Mouse (Mus musculus) mesoderm, embryonic 11.5 days (tissue): ENCODE results near the gene Cadps.
A peak's percentile ranks its signal among the peaks of the same experiment; 100 is the strongest.

Experiments used
- DNase-seq: peaks from one replicate; pipeline ENCODE4 v3.0.0-alpha.2; 2012; ENCODE audit warnings: low read depth, low spot score

Cadps gene

DNA sequence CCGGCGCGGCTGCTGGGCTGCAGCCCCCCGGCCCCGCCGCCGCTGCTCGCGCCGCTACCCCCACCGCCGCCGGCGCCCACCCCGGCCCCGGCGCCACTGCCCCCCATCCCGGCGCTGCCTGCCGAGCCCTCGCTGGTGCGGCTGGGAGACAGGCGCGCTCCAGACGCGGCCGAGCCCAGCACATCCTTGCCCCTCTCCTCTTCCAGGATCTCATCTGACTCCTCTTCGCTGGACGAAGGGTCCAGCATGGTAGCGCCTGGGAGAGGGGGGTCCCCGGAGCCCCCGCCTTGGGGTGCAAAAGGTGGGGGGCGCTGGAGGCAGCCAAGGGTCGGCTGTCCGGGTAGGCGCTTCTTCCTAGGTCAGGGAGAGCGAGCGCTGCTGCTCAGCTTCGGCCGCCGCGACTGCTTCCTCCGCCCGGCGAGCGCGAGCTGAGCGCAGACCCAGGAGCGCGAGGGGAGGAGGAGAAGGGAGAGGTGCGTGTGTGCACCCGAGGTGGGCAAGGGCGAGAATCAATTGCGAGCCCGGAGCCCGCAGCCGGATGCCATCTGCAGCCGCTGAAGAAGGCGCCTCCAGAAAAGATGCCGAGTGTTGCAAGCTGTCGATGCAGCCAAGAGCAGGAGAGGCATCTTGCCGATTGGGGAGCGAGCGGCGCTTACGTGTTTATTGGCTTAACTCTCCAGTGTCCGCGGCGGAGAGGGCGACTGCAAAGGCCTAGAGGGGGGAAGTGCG lies at the start of gene Cadps:
TSS of gene Cadps (minus strand) at position 589 of the 729 bp plus-strand sequence.
- peak; percentile 45 for DNase-seq

DNA sequence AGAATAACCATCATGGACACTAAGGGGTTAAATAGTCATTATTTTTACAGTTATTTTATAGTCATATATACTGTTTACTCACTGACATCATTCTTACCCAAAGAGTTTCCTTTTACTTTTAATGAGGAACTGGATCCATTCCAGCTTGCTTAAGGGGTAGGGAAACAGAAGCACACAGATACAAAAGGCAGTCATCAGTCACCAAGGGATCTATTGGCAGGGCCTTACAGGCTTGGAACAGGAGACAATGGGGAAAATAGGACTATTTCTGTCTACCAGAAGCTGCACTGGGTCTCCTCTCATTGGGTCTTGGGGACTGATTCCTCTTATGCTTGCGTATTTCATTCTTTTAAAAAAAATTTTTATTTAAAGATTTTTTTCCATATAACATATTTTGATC lies 46.7 kb upstream of the Cadps start:
- DNase-seq = no peak

DNA sequence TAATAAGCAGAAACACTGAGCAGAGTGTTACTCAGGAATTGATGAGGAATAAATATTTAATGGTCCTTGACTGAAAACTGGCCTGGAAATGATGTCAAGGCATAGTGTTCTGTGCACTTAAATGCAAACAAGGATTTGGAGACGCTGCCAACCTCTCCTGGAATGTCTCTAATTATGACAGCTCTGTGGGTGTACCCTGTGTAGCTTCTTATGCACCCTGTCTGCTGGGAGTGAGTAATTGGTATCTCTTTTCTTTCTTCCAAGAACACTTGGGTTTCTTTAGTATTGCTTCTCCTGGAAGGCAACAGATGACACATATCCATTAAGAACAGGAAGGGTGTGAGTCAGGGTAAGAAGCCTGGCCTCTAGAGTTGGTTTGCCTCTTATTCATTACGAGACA lies 42.4 kb upstream of the Cadps start:
- DNase-seq = no peak

DNA sequence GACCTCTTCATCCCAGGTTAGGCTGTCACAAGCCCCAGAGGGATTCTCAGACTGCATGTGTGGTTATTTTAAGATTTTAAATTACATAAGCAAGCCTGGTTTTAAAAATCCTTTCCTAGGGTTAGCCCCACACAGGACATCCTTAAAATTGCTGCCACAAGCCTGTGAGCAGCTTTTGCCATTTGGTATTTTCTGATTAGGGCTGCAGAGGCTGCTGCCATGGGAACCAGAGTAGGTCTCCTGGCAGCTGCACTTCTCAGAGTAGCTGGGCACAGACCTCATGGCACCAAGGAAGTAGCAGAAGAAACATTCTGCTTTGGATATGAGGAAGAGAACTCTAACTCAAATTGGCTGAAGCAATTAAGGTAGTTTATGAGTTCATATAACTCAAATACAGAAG lies 21.0 kb upstream of the Cadps start:
- no peak for DNase-seq

DNA sequence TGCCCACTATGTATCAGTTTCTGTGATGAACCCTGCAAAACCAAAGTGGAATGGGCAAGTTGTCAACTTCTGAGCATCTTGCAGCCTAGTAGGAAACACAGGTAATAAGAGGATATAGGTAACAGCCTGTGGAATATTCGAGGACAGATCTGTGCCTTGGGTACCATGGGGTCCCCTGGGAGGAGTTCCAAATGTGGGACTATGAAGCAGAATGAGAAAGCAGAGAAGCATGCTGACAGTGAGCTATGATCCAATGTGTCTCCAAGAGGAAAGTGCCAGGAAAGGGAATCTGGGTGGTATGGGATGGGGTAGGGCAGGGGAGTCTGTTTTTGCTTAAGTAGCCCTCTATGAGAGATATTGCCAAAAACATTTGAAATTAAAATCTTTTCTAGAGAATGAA lies 16.6 kb upstream of the Cadps start:
- DNase-seq = no peak

DNA sequence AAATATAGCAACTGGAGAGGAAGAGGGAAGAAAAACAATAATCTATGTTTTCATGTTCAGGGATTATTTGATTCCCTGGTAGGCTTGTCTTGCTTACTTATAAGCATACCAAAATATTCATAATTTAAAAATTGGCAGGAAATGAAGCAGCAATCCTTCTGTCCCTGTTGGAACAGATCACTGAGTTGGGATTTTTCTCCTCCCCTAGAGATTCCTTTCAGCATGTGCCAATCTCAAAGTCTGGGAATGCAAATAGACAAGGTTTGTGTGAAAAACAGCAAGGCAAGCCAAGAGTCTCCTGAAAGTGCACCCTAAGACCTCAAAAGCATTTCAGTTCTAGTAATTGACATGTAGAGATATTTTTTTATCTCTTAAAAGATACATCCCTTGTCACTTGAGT lies 16.1 kb upstream of the Cadps start:
- DNase-seq = no peak

DNA sequence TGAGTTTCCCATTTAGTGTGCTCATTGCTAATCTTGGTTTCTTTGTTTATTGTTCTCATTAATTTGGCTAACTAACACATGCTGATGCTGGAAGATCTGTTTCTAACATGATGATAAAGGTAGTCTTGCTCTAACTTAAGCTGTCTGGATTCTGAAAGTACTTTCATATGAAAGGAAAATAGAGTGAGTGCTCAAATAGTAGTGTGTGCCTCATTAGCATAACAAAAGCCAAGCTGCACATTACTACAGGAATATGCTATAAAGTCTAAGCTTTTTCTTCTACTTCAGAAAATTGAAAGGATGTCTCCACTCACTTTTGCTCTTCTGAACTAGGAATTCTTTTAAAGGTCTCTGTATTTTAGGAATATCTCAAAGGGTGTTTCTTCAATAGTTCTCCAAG lies 15.4 kb upstream of the Cadps start:
- DNase-seq = no peak

DNA sequence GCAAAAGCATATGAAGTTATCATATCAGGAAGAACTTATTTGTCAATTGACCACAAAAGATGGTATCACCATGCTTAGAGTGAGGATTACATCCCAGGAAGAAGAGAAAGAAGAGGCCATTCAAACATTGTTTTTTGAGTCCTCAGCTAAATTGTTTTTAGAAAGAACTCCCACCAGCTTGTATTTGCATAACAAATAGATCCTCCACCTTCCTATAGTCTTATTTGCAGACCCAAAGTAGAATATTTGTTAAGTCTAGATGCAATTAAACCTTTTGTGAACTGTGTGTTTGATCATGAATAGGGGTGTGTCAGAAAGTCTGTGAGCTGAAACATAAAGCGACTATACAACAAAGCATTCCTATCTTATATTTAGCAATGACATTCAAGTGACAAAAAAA lies 15.0 kb upstream of the Cadps start:
- no peak for DNase-seq

DNA sequence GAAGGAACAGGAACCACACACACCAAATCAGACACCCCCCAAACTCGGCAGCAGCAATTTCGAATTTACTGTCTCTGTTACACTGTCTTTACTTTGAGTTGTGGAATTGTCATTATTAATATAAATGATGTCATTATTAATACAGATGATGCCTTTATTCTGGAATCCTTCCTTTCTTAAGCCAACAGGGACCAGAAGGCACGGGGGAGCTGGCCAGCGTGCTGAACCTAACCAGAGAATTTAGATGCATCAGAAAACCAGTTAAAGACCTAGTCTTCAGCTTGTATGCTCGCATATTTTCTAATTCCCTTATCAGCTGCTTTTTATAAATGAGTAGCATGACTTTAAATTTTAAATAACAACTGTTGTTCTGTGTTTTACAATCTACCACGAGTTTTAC lies 902 bp upstream of the Cadps start:
- peak; percentile 76 for DNase-seq

DNA sequence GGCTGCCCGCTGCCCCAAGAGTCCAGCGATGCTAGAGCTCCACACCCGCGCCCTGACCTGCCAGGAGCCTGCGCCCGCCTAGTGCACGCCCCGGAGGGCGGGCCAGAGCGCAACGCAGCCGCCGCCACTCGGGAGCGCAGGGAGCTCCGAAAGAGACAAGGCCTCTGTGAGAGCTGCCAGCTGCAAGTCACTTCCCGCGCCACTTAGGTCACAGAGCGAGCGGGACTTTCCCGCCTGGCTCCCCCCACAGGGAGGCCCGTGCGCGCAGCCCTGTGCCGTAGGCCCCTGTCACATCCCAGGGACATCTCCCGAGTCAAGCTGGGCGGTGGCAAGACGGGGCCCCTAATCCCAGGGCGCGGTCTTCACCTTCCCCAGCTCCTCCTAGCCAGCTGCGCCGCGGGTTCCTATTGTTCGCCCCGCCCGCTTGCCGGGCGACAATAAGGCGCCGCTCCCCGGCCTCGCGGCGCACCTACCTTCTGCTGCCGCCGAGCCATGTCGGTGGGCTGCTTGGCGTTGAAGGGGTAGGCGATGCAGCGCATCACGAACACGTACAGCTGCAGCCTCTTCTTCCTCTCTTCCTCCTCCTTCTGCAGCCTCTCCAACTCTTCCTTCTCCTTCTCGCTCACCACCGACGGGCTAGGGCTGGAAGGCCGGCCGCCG lies 918 bp downstream of the Cadps start:
- peak; percentile 74 for DNase-seq

DNA sequence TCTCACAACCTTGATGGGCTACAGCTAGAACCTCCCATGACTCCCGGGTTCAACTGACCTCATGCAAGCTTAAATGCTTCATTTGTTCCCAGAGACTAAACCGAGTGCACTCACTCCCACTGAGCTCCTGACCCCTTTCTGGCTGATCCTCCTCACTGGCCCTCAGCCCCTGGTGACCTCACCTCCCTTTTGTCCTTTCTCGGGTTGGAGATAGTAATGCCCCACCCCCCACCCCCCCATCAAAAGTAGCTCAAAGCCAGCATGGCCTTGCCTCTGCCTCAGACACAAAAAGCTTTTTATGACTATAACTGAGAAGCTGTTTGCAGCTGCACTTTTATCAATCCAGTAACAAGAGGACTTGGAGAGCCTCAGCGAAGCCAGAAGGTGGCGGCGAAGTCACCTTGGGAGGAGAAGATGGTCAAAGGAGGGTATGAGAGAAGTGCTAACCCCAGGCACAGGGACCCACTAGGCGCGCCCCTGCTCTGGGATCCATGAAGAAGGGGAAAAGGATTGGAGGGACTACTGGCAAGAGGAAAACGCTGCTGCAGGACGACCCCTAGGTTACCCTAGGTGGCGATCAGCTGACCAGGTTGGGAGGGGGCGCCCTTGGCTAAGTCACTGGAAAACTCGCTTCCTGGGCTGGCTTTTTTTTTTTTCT lies 1.6 kb downstream of the Cadps start:
- peak; percentile 26 for DNase-seq

DNA sequence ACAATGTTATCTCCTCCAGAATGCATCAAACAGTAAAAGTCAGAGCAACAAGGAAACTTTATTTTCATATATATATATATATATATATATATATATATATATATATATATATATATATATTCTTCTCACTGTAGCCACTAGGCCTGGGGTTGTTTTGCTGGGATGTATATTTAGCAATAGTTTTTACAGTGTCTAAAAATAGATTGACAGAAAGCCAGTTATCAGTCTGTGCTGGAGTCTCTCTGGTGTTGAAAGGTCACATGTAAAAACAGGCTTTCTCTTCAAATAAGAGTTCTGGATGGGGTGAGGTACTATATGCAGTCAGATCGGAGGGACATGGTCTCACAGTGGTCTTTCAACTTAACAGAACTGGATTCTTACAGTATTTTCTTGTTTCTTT lies 2.7 kb downstream of the Cadps start:
- DNase-seq = no peak

DNA sequence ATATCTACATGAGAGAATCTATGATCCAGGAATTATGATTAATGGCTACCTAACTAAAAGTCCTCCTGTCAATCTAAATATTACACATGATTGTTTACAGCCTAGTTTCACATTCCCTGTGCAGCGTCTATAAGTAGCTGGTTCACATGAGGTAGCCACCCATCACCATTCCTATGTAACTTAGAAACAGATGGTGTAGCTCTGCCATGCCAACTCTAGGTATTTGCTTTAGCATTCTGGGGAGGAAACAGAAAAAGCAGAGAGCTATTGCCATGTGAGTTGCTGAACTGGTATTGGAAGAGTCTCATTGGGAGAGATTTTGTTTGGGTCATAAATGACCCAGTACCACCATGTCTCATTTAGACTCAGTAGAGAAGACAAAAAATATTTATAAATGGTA lies 4.4 kb downstream of the Cadps start:
- no peak for DNase-seq

DNA sequence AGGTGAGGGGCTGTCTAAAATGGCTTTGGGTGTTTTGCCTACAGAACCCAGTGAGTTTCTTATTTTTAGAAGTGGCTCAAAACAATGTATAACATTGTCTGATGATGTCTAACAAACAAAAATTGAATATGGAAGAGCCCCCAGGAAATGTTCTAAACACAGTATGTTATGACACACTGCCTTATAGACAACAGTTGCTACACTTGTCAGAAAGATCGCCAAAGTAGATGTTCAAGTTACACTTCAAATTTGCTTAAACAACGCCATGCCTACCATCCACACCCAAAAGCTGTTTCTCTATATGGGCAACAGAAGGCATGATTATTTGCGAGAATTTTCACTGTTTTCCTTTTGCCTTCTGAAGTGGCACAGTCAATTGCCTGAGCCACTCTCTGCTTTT lies 10.8 kb downstream of the Cadps start:
- no peak for DNase-seq

DNA sequence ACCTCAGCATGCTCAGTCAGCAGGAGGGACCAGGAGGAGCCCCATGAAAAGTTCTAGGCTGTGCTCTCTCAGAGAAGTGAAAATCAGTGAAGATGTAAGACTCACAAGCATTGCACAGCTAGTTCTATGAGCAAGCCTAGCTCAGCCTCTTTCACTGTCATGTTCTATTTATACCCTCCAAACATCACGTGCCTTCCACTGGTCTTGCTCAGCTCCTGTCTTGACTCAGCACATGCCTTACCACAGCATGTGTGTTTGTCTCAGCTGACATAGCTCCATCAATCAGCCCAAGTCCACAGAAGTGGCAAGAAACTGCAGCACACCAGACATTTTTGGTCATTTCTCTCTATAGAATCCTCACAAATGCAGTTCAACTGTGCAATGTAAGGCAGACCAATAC lies 19.9 kb downstream of the Cadps start:
- no peak for DNase-seq

DNA sequence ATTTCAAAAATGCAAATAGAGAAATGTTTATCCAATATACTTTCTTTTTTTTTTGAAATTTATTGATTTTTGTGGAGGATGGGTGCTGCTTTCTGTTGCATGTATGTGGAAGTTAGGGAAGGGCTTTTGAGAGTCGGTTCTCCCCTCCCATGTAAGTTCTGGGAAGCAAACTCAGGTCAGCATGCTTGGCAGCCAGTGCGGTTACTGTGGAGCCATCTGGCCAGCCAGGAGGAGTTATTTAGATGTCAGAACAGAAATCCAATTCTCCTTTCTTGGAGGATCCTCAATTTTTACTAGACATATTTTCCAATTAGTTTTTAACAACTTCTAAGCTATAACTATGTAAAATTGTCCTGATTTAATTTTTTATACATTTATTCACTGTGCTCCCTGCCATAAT lies 21.8 kb downstream of the Cadps start:
- no peak for DNase-seq

DNA sequence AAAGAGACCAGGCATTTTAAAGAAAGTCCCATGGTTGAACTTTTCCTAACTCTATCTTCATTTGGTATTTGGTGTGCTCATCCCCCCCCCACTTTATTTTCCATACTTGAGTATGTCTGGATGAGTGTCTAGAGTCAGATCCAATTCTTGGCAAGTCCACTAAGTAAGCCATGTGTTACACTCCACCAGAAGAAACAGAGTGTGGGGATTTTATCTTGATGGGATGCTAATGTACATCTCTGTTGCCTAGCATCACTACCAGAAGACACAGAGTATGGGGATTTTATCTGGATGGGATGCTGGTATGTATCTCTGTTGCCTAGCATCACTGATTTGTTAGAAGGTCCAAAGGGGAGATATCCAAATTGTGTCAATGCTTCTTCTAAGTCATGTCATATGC lies 24.0 kb downstream of the Cadps start:
- no peak for DNase-seq

DNA sequence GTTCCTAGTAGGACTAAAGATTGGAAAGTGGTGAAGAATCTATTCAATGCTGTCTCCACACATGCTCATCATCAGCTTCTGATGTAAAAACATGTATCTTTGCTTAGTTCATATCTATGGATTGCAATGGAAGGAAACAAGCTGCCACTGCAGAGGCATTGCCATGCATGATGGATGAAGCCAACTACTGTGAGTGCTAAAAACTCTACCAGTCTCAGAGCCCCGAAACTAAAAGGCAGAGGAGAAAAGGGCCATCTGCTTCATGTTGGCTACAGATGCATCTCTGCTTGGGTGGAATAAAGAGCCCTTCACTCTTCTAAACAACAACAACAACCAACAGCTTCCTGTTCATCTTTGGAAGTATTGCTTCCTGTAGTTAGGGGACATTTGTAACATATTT lies 38.6 kb downstream of the Cadps start:
- DNase-seq = no peak

DNA sequence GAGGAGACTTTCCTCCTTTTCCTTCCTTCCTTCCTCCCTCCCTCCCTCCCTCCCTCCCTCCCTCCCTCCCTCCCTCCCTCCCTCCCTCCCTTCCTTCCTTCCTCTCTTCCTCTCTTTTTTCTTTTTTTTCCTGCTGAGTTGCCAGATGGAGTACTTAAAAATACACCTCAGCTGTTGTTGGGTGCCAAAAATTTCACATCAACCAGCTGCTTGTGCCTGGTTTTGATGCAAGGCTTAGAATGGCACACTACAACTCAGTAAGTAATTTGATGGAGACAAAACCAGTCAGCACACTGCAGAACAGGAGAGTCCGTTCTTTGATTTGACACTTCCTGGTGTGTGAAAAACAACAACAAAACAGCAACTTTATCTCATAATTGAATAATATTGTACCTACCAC lies 42.9 kb downstream of the Cadps start:
- no peak for DNase-seq

DNA sequence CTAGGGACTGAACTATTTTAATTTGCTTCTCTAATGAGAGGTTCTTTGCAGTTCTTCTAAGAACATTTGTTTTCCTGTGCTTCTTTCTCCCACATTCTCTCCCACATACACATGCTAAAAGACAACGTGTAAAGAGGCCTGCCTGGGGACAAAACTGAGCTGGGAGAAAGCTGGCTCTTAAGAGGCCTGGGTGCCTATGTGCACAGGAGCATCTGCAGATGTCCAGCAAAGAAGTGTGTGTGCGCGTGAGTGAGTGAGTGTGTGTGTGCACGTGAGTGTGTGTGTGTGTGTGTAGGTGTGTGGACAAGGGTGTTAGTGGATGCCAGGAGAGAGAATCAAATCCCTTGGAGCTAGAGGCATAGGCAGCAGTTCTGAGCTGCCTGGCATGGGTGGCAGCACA lies 44.9 kb downstream of the Cadps start:
- no peak for DNase-seq

DNA sequence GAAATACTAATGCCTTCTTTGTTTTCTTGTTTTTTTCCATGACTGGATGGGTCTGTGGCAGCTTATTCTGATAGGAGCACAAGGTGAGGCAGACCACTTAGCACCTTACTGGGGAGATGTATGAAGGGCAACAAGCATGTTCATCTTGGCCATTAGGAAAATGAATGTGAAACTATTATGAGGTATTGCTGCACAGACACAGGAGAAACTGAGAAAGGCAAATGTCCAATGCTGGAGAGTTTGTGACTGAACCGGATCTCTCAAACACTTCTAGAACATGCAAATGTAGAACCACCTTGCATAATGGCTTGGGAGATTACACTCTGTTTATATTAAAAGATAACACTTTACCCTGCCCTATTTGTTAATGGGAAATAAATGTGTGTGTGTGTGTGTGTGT lies 54.0 kb downstream of the Cadps start:
- no peak for DNase-seq

DNA sequence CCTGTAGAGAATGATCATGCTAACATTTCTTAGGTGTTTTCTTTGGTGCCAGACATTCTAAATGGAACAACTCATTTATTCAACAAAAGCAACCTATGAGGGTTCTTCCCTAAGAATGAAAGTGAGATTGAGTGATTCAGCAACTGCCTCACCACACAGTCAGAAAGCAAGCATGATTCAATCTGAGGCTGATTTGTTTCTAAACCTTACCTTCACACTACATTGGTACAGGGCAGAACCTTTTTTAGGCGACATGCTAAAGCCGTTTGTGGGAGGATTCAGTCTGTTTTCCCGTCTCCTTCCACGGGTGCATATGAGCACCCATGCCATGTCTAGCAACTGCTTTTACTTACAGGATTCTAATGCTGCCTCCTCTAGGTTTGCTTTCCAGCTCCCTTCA lies 69.6 kb downstream of the Cadps start:
- DNase-seq = no peak

DNA sequence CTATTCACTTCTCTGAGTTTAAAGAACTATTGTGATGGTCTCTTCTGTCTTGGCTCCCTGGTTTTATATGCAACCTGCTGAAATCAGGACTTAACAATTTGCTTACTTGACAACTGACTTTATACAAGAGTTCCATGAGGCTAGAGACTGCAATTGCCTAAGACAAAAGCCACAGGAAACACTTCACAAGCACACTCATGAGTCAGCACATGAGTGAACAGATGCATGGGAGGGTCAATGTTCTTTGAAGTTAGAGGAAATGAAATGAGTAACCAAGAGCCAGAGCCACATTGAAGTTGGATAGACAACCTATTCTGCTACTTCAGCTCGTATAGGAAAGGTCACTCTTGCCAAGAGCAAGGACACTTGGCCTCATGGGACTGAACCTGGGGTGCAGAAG lies 71.1 kb downstream of the Cadps start:
- no peak for DNase-seq
